Mouse (Mus musculus) bone marrow, adult 2 months (tissue): ENCODE data around the gene Naif1. TPM values are rescaled to one million over a fixed set of nuclear protein-coding genes. Genes with fewer than 3 reads are reported as not detected.

Experiments
- H3K27ac ChIP-seq: fragments of 200-500 bp; 2 replicates; pipeline ENCODE4 v1.5.1; 2012; ENCODE audit warnings: low read depth, mild to moderate bottlenecking, control low read depth, inconsistent platforms, low read length; ENCODE audit not compliant: control insufficient read depth, poor library complexity, insufficient read depth
- H3K4me1 ChIP-seq: fragments of 200-500 bp; 2 replicates; pipeline ENCODE4 v1.6.1; 2011; ENCODE audit warnings: low read length; ENCODE audit not compliant: control insufficient read depth, insufficient read depth
- H3K4me3 ChIP-seq: fragments of 200-500 bp; replicated peaks from 2 replicates; pipeline ENCODE3; 2011; ENCODE audit warnings: mild to moderate bottlenecking, low read depth, low read length, control low read depth; ENCODE audit not compliant: control insufficient read depth
- CTCF ChIP-seq: fragments of 200-500 bp; IDR thresholded peaks from 2 replicates; pipeline ENCODE4 v1.5.1; 2011; ENCODE audit warnings: low read length, control low read depth; ENCODE audit not compliant: control insufficient read depth, insufficient read depth
- POLR2A ChIP-seq: fragments of 200-500 bp; IDR thresholded peaks from 2 replicates; pipeline ENCODE4 v1.6.1; 2011; ENCODE audit warnings: low read depth, mild to moderate bottlenecking, control low read depth, low read length, borderline replicate concordance; ENCODE audit not compliant: control insufficient read depth
- WGBS: fragments of 180-500 bp; shearing (Covaris S2); methylation state at CpG from one replicate; pipeline ENCODE4 v1.1.7; 2018; 5-methylcytosine and 5-hydroxymethylcytosine counted together
- polyA plus RNA-seq: library from polyadenylated mRNA; stranded (reverse); fragments of >200 nt; gene quantifications from 2 replicates; pipeline ENCODE4 v1.2.4, GENCODE M21; 2011; ENCODE audit warnings: low replicate concordance; ENCODE audit not compliant: missing spikeins, insufficient read depth, insufficient read length

Gene Naif1
- polyA plus RNA-seq, 1 experiment = 2.6 TPM

DNA sequence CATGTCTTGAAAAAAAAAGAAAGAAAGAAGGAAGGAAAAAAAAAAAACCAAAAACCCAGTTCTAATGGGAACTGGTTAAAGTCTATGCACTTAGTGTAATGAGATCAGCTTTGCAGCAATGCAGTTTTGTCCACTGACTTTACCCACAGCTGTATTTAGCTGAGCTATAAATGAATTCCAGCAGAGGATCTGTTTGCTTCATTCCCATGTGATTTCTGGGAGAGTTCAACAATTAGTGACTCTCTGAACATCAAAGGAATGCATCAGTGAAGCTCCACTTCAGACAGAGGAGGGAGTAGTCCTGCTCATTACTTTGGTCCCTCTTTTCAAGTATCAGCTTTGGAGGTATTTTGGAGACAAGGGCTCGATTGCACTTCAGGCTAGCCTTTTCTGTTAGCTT, 4.7 kb upstream of the Naif1 start:
- Histone ChIP-seq H3K4me3 (no peak overlapping the region), H3K27ac (no peak overlapping the region), H3K4me1 (no peaks in the 10 kb centered on the region; the same call in 1 of the 2 replicates)
- no peak for TF ChIP-seq CTCF
- TF ChIP-seq POLR2A = no peak
- 82% methylated on average over 1 of the region's 1 CpGs for WGBS

DNA sequence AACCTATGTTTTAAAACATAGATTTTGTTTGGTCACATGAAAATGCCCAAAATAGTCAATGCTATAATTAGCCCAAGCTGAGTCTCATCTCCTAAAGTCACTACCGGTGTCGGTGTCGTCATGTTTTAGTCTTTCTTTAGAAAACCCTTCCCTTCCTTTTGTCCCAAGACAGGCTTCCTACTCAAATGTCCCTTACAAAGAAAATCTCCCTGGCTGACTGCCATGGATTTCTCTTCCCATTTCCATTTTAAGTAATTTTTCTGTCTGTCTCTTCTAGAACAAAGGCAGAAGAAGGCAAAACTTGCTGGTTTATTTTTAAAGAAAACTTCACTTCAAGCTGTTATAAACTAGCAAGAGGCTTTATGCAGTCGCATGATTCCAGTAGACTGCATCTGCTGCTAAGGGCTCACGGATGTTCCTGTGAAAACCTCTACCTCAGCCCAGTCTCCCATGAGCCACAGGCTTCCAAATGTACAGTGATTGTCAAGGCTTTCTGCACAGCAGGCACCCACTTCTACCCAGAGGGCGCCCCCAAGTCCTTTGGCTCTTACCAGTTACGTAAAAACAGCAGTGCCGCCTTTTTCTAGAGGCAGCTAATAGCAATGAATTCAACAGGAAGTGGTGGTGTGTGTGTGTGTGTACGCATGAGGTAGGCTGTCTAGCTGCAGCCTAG, 2.9 kb upstream of the Naif1 start:
- Histone ChIP-seq H3K4me1 (peaks cover under 1% of the 10 kb centered on the region), H3K4me3 (peak overlapping the region; percentile 18), H3K27ac (peak overlapping the region; percentile 72)
- TF ChIP-seq POLR2A (no peak), CTCF (no peak)
- 8% methylated on average over 9 of the region's 9 CpGs for WGBS

DNA sequence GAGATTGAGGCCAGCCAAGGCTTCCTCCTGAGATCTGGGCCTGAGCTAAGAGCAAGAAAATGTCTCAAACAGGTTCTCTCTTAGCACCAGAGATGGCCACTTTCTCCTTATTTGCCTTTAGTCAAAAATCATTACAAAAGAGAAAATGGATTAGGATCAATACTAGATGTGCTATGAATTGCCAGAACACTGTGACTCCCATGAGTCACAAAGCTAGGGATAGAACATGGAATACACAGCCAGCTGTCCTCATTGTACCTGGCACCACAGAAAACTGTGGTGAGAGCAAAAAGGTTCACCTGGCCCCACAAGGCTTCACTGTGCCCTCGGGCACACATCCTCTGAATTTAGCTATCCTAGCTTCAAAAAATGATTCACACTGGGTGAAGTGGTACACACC, 1.8 kb upstream of the Naif1 start:
- TF ChIP-seq POLR2A (no peak), CTCF (no peak)
- Histone ChIP-seq H3K4me1 (peaks cover 4% of the 10 kb centered on the region), H3K27ac (no peak overlapping the region), H3K4me3 (no peak overlapping the region)
- 76% methylated on average over 1 of the region's 1 CpGs for WGBS

DNA sequence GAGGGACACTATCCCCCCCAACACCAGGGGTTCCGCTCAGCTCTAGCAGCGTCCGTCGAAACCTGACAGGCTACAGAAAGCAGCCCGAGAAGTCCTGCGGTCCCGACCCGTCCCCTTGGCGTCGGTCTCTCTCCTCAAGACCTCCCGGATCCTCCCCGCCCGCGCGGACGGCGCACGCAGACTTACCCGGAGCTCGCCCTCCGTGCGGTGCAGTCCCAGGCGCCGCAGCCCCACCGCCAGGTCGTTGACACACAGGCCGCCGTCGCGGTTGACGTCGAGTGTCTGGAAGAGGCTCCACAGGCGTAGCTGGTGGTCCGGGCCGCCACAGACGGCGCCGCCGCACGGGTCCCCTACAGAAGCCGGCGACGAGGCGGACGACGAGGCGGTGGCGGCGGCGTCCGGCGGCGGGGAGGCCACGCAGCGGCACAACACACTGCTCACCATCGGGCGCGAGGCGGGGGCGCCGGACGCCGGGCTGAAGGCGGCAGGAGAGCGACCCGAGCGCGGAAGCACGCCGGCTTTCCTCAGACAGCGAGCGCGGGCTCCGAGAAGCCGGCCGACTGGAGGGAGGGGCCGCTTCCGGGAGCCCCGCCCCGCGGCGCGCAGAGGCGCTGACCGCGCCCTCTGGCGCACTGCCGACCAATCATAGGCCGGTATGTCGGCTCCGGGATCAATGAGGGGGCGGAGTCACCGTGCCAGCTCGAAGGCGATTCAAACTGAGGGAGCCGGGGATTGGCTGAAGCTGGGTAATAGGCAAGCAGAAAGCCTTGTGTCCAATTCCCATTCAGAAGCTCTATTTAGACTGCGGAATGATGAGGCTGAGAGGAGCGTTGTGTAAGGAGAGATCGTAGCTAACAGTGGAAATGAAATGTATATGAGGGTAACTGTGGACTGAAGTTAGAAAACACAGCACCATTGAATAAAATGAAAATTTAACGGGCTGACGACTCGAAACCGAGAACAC, 906 bp downstream of the Naif1 start, which contains the start of gene Slc25a25:
Slc25a25 (minus strand) TSS at position 565 of the 964 bp plus-strand sequence.
- TF ChIP-seq POLR2A (peak; percentile 72; the same call in 1 of the 2 replicates), CTCF (no peak)
- peaks cover 4% of the 10 kb centered on the region for H3K4me1 ChIP-seq
- H3K4me3 ChIP-seq = peak within 1 kb of the TSS; percentile 78
- under 1% methylated on average over 103 of the region's 103 CpGs for WGBS
- peak within 1 kb of the TSS; percentile 84 for H3K27ac ChIP-seq

DNA sequence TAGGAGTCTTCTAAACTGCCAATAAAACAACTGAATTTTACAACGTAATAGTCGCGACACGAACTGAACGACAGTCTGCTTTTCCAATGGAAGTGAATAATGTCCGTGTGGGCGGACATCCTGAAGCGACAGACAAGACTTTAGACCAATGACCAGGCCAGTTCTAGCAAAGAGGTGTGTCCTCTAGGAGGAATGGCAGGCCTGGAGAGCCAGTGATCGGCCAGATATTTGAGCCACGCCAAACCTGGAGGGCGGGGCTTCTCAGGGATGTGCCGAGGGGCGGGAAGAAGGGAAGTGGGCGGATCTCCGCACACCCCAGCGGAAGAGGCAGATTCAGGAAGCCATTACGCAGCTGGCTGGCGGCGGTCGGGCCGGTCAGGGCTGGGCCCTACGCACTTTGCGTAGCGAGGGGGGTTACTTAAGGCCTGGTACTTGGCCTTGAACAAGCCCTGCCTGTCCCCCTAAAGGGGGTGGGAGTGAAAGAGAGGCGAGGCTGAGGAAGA, 1.7 kb downstream of the Naif1 start:
- peaks cover 4% of the 10 kb centered on the region for H3K4me1 ChIP-seq
- under 1% methylated on average over 25 of the region's 25 CpGs for WGBS

DNA sequence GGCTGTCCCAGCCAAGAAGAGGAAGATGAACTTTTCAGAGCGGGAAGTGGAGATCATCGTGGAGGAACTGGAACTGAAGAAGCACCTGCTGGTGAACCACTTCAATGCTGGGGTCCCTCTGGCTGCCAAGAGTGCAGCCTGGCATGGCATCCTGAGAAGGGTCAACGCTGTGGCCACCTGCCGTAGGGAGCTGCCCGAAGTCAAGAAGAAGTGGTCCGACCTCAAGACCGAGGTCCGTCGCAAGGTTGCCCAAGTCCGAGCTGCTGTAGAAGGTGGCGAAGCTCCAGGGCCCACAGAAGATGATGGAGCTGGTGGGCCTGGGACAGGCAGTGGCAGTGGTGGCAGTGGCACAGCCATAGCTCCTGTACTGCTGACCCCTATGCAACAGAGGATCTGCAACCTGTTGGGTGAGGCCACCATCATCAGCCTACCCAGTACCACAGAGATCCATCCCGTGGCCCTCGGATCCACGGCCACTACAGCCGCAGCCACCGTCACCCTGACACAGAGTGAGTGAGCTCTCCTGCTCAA, 2.2 kb downstream of the Naif1 start:
- H3K4me1 ChIP-seq = peaks cover 4% of the 10 kb centered on the region
- WGBS = 78% methylated on average over 16 of the region's 16 CpGs
- H3K4me3 ChIP-seq = peak overlapping the region; percentile 78
- no peak; the same call in 1 of the 2 replicates for TF ChIP-seq CTCF
- peak; percentile 9; the same call in 1 of the 2 replicates for TF ChIP-seq POLR2A
- H3K27ac ChIP-seq = peak overlapping the region; percentile 84

More for the DNA sequence above, 1.7 kb downstream of the Naif1 start:
- H3K4me3 ChIP-seq = peak overlapping the region; percentile 78
- H3K27ac ChIP-seq = peak overlapping the region; percentile 84
- TF ChIP-seq POLR2A = peak; percentile 72; the same call in 1 of the 2 replicates
- TF ChIP-seq CTCF = peak; percentile 17; the same call in 1 of the 2 replicates

DNA sequence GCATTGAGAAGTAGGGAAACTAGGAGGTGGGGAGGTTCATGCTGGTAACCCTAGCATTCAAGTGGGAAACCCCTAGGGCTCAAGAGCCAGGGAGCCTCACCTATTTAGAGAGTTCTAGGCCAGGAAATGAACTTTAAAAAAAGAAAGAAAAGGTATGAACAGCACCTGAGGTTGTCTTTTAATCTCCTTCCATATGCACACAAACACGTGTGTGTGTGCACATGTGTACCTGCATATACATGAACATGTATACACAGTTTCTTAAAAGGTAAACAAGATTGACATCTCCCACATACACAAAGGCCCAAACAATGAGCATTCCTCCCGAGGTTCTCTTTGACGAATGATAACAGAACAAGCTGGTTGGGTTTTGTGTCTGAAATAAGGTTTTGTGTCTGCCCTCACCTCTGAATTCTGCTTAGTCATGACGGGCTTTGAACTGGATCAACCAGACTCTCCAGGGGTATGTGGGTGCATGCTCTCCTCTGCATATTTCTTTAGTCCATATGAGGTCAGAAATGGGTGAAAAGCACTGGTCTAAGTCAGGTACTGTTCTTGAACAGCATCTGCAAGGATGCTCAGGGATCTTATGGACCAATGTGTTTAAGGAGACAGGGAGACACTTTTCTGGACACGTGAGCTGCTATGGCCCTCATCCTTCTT, 3.5 kb downstream of the Naif1 start:
- H3K4me3 ChIP-seq = no peak overlapping the region
- H3K4me1 ChIP-seq = peaks cover 4% of the 10 kb centered on the region
- TF ChIP-seq POLR2A (no peak), CTCF (no peak)
- WGBS = 70% methylated on average over 5 of the region's 5 CpGs
- H3K27ac ChIP-seq = no peak overlapping the region

DNA sequence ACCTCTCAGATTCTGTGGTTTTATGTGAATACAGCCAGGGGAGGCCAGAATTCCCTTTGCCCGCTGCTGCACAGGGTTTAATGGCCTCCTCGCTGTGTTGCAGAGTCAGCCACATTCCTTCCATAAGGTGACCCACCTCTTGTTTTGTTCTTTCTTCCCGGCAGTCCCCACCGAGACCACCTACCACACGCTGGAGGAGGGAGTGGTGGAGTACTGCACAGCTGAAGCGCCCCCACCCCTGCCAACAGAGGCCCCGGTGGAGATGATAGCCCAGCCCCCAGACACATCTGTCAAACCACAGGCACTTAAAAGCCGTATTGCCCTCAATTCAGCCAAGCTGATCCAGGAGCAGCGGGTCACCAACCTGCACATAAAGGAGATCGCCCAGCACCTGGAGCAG, 4.4 kb downstream of the Naif1 start:
- Histone ChIP-seq H3K4me3 (no peak overlapping the region), H3K27ac (no peak overlapping the region), H3K4me1 (peaks cover 4% of the 10 kb centered on the region)
- WGBS = 93% methylated on average over 10 of the region's 10 CpGs
- TF ChIP-seq CTCF (no peak), POLR2A (no peak)
